Mouse (Mus musculus): ENCODE results near the gene Cldn24.

- TF ChIP-seq CTCF (IDR thresholded peaks at IDR 0.05; ENCODE audit: low read depth) (no peak; the same call in 1 of the 2 replicates), EP300 (IDR thresholded peaks at IDR 0.05; ENCODE audit: low read depth) (no peak)
These were observed 27.9 kb downstream of the Cldn24 start for GRCm38 (mm10) chr8:47849842-47850241.

All from heart, postnatal 0 days (tissue).